Mouse (Mus musculus): ENCODE measurements around the gene Tbxas1.

Tbxas1 gene

DNA sequence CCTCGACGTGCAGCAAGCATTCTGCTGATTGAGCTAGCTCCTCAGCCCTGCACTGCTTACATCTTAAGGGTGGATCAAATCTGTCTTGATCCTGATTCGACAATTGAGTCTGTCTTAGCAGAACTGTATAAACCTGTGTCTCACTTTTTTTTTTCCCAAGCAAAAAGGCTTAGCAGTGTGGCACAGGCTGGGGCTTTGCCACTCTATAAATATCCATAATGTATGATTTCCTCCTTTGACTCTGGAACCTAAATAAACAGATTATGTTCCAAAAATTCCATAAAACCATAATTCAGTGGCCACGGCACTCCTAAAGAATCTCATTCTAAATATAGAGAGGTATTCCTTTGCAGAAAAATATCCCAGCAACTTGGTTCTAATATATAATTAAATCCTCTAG, 122.6 kb downstream of the Tbxas1 start:
- no peak for DNase-seq (ENCODE audit: low spot score in 2 of 2)

DNA sequence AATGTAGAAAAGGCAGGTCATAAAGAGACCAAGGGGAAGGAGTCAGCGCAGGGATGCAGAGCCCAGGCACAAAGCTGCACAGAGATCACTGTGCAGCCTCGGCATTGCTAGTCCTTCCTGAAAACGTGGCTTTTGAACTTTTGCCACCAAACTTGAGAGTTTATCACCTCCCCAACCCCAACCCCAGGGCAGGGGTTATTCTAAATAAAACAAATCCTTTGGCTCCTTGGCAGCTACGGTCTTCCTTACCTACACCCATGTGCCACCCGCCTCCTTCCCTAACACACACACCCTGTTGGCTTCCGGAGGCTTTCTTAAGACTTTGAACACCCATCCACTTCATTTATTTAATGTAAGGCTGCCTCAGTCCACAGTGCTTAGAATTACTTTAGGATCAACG, 127.9 kb downstream of the Tbxas1 start:
- no peak for DNase-seq (ENCODE audit: low spot score in 2 of 2)

DNA sequence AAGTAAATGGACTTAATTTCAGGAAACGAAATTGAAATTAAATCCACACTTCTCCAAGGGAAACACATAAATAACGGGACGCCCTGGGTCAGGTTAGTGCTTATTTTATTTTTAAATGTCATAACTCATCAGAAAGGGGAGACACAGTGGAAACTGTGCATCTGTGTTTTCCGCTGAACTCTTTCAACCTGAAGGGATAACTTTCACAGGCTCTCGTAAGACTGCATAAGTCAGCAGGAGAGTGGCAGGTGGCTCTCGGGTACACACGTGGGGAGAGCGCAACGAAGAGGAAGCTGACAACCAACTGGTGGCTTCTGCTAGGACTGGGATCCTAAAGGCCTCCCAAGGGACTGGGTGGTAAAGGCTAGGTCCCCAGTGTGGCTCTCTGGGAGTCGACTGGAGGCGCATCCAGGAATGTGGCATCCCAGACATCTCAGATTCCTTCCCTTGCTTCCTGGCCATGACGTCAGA, 128.8 kb downstream of the Tbxas1 start:
- no peak for DNase-seq (ENCODE audit: low spot score in 2 of 2)

DNA sequence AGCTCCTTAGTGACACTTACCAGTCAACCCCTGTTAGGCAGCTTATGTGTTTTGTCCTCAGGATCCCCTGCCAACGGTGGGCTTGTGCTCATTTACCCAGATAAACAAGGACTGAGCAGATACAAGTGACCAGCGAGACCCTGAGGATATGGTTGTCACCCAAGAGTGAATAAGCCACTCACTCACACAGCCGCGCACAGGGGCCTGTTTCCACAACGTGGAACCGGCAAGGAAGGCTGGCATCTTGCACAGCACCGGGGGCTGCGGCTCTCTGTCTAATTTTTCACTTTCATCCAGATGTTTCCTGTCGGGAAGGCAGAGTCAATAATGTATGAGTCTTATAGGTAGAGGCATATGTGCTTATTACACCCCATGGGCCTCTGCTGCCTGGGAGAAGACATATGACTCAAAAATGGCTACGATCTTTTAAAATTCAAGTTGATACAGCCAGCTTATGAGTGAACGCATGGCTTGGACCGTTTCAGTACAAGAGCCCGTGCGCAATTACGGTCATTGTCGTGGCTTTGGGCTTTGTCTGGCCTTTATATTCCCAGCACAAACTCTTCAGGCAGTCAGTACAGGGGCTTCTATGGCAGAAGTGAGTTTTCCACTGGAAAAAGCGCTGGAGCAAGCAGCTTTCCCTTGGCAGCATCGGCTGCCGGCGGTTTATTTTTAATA, 130.2 kb downstream of the Tbxas1 start:
- DNase-seq (ENCODE audit: low spot score in 2 of 2): no peak

DNA sequence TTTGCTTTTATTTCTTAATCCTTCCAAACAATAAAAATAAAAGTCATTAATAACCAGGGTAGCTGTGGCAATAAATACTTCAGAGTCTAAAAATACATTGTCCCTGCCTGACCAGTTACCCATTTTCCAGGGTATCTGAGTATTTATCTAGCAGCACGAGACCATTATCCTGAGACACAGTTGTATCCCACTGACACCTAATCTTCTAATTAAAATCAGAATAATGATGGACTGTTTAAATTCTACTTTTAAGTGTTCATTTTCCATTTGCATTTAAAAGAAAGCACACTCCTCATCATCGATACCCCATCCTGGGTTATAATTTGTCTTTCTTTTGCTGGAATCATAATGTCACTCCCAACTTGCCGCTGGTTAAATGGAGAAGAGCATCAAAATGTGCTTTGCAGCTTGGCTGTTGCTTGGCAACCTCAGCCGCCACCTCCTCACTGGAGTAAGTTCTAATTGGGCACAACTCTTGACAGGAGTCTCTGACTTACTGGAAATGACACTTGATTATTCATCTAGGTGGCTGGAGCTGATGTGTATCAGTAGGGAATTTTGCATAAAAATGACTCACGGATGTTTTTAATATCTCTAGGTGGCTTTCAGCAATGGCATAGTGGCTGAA, 130.9 kb downstream of the Tbxas1 start:
- peak; percentile 25 to 60 for DNase-seq (ENCODE audit: low spot score in 2 of 2)

DNA sequence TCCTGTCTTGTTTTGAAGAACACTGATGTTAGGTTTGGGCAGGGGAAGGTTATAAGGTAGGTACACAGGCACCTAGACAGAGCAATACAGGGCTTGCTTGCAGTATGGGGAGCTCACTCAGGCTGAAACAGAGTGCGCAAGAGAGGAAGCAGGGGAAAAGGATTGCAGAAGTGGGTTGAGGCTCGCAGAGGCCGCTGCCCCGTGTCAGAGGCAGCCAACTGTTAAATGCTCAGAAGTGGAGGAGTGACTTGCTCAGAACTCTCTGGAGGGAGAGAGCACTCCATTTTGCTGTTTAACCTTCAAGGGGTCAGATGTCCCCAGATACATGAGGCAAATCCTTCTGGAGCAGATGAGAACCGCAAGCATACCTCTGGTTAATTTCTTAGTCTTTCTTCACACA, 132.0 kb downstream of the Tbxas1 start:
- DNase-seq (ENCODE audit: low spot score in 2 of 2): no peak

DNA sequence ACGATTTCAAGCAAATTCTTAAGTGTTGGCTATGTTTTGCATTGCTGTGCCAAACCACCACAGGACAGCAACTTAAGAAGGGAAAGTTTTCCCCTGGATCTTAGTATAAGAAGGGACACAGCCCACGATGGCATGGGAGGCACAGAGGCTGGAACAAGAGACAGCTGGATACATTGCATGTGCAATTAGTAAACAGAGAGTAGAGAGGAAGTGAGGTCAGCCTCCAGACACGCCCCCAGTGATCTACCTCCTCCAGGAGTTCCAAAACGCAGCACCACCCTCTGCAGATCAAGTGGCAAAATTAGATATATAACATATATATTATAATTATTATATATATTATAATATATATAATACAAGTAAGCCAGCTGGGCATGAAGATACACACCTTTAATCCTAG, 132.9 kb downstream of the Tbxas1 start:
- DNase-seq (ENCODE audit: low spot score in 2 of 2): no peak

DNA sequence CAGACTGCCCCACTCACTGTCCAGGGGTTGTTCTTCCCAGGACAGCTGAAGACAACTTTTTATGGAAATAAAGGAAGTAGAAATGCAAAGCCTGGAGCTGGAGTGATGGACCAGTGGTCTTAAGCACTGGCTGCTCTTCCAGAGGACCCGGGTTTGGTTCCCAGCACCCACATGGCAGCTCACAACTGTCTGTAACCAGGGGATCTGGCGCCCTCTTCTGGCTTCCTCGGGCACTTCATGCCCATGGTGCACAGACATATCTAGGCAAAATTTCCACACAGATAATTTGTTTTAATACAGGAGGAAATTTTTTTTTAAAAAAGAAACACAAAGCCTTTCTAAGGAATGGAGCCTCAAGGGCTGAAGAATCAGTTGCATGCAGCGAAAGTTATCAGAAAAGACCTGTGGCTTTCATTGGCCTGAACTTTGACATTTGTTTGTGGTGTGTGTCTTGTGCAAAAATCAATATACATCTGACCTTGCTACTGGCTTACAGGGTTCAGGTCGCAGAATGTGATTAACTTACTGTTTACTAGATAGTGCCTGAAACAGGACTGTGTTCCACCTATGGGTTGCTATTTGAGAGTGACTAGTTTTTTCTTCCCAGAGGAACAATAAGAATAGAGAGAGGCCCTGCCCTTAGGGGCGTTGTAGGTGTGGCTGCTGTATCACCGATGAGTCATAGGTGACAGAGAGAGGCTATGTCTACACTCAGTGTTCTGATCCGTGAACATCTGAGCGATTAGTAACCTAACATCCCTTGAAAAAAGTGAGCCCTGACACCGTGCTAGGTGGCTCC, 138.0 kb downstream of the Tbxas1 start:
- DNase-seq (ENCODE audit: low spot score in 2 of 2): no peak

DNA sequence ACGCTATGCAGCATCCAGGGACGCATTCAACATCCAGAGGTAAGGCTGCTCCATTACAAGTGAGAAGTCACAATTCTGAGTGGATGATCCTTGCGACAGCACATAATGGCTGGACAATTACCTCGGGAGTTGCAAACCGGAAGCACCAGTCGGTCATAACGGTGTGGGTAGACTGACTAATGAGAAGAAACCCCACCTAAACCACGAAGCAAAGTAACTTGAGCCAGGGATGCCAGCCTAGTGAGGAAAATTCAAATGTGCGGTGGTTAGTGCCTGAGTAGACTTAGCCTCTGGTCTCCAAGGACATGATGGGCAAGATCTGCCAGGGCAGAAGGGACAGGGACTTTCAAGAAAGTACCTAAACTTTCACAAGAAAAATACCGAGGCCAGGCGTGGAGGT, 142.7 kb downstream of the Tbxas1 start:
- no peak for DNase-seq (ENCODE audit: low spot score in 2 of 2)

DNA sequence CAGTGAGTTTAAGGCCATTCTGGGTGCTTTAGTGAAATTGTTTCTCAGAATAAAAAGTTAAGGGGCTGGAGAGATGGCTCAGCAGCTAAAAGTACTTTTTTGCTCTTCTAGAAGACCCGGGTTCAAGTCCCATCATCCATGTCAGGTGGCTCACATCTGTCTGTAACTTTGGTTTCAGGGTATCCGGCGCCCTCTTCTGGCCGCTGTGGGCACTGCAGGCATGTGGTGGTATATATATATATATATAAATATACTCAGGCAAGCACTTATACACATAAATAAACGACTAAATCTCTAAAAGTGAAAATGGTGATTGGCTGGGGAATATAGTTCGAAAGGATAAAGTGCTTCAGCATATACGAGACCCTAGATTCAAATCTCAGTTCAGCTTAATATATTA, 143.6 kb downstream of the Tbxas1 start:
- DNase-seq (ENCODE audit: low spot score in 2 of 2): no peak

DNA sequence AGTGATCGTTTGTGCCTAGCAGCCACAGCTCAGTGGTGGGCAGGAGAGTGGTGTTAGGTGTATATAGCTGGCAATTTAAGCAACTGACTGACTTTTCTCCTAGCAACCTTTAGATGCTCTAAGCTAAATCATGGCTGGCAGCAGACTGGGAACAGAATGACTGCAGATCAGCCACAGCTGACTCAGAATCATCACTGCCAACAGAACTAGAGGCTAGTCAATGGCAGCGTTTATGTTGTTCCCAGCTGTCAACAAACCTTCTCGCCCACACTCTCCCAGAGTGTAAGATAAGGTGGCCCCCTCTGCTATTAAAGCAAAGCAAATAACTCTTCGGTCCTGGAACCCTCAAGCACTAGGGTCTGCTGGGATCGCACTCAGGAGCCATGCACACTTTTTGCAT, 144.0 kb downstream of the Tbxas1 start:
- DNase-seq (ENCODE audit: low spot score in 2 of 2): no peak

DNA sequence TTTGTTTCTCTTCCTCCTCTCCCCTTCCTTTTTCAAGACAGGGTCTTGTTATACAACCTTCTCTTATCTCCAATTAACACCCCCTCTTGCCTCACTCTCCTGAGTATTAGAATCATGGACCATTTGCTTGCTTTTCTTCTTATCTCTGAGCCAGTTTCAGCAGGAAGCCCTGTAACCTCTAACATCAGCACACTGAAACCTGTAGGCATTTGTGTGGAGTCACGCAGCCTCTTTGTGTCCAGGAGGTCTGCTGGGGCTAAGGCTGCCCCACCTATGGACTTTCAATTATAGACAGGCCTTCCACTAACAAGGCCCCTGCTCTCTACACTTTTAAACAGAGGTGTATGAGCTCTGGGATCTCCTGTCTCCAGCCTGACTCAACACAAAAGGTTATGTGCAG, 146.7 kb downstream of the Tbxas1 start:
- no peak for DNase-seq (ENCODE audit: low spot score in 2 of 2)

DNA sequence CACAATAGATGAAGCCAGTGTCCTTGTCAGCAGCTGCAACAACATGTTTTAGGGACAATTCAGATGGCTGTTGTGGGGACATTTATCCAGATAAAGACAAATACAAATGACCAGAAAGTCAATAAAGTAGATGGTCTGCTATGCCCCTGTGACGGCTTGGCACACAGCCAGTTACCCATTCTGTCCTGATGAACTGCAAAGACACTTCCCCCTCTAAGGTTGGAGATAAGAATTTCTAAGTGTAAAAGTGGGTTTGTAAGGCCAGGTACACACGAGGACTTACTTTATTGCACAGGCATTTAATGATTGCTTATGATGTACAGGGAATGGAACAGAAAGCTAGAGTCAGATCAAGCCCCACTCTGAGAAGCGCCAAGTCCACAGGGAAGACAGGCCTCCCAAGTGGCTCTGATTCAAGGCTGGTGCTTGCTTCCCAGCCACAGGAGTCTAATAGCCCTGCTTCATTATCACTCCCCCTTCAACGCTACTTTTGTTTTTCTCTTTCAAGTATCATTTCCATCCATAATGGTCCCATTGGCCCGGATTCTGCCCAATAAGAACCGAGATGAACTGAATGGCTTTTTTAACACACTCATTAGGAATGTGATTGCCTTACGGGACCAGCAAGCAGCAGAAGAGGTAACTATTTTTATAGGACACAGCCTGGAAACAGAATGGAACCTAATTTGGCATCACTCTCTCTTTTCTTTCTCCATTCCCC, 147.4 kb downstream of the Tbxas1 start:
- DNase-seq (ENCODE audit: low spot score in 2 of 2): no peak

DNA sequence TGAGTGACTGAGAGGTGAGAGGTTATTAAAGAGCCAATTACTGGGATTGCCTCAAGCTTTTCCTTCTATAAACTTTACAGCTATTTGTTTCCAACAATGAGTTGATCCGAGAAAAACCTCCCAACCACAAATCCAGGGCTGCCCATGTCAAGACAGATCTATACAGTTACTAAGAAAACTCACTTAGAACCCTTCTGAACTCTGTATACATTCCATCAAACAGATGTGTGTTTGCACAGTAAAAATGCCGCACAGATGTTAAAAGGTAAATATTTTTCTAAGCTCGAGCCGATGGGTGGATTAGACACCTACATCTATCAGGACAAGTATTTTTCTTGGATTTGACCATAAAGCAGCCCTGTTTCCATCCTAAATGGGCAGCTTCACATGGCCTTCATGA, 149.4 kb downstream of the Tbxas1 start:
- no peak for DNase-seq (ENCODE audit: low spot score in 2 of 2)

DNA sequence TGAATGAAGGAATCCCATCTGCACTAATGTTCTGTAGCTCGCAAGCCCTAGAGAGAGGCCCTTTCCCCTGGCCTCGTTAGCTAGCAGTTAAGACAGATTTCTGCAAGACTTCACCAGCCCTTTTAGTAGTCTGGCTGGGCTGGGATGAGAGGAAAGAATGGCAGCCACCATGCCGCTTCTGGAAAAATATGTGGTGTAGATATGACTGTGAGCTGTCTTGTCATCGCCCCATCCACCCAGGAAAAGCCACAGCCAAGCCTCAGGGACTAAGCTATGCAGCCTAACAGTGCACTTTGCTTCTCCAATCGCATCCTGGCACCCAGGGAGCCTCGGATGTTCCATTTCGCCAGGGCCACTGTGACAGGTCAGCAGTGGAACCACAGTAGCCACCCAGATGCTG, 149.8 kb downstream of the Tbxas1 start:
- no peak for DNase-seq (ENCODE audit: low spot score in 2 of 2)

DNA sequence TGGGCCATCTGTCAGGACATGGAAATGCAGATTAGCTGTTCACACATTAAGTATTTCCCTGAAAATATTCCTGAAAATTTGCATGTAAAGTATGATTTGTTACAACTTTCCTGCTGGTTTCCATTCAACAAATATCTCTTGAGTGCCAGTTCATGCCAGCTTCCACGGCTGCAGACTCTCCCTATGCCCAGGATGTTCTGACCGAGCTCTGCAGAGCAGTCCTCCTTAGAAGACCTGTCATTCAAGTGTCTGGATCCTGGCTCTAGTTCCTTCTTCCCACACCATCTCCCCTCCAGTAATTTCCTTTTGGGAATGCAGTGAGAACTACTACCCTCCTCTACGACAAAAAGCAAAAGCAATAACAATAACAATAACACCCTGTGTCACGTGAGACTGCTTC, 155.5 kb downstream of the Tbxas1 start:
- no peak for DNase-seq (ENCODE audit: low spot score in 2 of 2)

DNA sequence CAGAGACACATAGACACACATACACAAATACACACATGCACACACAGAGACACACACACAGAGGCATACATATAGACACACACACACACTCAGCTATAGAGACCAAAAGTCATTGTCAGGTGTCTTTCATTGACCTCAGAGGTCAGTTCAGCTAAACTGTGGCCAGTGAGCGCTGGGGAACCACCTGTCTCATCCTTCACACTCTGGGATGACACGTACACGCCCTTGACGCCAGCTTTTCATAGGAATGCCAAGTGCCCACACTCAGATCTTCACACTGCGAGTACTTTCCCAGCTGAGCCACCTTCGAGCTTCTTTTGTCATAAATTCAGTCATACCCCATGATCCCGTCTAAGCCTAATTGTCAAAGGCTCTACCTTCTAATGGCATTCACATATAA, 158.5 kb downstream of the Tbxas1 start:
- DNase-seq (ENCODE audit: low spot score in 2 of 2): no peak

DNA sequence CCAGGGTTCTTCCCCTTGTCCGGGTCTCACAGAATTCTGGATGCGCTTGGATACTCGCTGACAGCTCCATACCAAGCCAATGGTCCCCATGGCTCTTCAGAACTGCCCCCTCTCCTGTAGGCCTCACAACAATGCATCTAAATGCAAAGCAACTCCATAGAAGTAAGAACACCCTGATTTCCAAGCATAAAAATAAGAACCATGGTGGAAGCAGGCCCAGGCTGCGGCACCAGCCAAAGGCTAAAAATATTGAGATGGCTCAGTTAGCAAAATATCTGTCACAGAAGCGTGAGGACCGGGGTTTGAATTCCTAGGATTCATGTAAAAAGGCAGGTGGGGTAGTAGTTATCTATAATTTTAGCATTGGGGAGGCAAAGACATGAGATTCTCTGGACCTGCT, 159.8 kb downstream of the Tbxas1 start:
- DNase-seq (ENCODE audit: low spot score in 2 of 2): no peak

DNA sequence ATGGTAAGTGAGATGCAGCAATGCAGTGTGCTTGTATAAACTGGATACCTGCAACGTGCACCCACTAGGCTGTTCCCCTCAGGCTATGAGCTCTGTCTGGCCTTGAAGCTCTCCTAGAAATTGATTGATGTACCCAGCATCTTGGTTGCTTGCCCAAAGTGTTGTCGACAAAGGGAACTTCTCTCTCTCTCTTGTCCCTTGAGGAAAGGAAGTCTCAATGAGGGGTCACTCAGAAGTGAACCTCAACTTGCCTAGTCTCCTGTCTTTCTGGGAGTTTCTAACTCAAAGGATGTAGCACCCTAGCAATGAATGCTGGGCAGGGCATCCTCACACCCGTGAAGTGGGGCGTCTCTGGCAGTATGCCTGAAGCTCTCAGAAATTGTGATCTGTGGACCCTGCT, 161.0 kb downstream of the Tbxas1 start:
- no peak for DNase-seq (ENCODE audit: low spot score in 2 of 2)

DNA sequence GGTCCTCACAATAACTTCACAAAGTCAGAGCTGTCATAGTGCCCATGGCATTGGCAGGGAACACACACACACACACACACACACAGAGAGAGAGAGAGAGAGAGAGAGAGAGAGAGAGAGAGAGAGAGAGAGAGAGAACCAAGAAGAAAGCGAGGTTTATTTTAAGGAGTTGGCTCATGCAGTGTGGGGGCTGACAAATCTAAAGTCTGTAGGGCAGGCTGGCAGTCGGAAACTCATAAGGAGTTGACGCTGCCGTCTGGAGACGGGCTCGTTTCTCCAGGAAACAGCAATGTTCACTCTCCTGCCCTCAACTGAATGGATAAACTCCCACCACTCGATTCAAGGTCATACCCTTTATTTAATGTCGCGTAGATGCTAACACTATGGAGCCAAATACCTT, 165.2 kb downstream of the Tbxas1 start:
- peak; percentile 44 to 48 for DNase-seq (ENCODE audit: low spot score in 2 of 2)

DNA sequence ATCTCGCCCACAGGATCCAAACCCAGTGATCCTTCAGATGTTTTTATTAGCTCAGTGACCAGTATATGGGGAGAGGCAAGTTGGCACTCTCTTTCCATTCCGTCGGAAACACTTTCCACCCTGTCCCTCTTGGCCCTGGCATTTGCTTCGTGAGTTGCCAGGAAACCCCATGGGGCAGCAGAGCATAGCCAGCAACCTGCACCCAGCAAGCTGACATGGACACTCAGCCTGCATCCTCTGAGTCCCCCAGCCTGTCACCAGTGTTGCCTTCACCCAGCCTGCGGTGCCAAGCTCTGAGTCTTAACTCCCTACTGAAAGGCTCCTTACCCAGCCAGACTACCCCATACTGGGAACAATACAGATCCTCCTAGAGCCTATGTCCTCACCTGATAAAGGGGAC, 173.9 kb downstream of the Tbxas1 start:
- DNase-seq (ENCODE audit: low spot score in 2 of 2): no peak

DNA sequence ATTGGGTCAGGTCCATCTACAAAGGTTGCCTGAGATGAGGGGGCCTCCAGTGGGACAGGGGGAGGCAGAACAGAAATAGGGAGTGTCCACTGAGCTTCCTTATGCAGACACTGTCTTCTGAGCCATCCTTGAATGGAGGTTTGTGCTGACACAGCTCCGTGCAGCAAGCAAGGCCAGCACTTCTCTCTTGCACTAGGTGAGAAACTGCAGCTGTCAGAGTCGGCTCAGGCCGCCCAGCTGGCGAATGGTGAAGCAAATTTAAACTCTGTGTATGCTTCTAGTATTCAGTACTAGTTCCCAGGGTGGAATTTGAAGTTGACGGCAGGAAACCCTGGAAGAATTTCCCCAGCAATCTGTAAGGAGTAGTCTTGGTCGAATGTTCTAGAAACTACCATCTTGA, 175.6 kb downstream of the Tbxas1 start:
- peak in 1 of 2 experiments; percentile 31 for DNase-seq (ENCODE audit: low spot score in 2 of 2)
